Mouse (Mus musculus) olfactory bulb, adult 2 months (tissue): ENCODE results near the gene 4930556J24Rik. TPM values are rescaled to one million over a fixed set of nuclear protein-coding genes. Genes with fewer than 3 reads are reported as not detected.

Experiments
- H3K27ac ChIP-seq: fragments of 200-500 bp; 2 replicates; pipeline ENCODE4 v1.5.1; 2012; ENCODE audit warnings: low read depth, low read length; ENCODE audit not compliant: insufficient read depth
- H3K4me1 ChIP-seq: fragments of 200-500 bp; 2 replicates; pipeline ENCODE4 v1.6.1; 2012; ENCODE audit warnings: low read length; ENCODE audit not compliant: control insufficient read depth, insufficient read depth
- H3K4me3 ChIP-seq: fragments of 200-500 bp; 2 replicates; pipeline ENCODE4 v1.5.1; 2012; ENCODE audit warnings: mild to moderate bottlenecking, low read depth, low read length, moderate library complexity; ENCODE audit not compliant: insufficient read depth
- CTCF ChIP-seq: fragments of 200-500 bp; IDR thresholded peaks from 2 replicates; pipeline ENCODE4 v1.5.1; 2012; ENCODE audit warnings: low read depth, mild to moderate bottlenecking, low read length, moderate library complexity; ENCODE audit not compliant: insufficient read depth
- POLR2A ChIP-seq: fragments of 200-500 bp; IDR thresholded peaks from 2 replicates; pipeline ENCODE4 v1.6.1; 2012; ENCODE audit warnings: mild to moderate bottlenecking, low read depth, low read length, moderate library complexity; ENCODE audit not compliant: insufficient read depth
- WGBS: fragments of 180-500 bp; shearing (Covaris S2); methylation state at CpG from one replicate; pipeline ENCODE4 v1.1.7; 2018; 5-methylcytosine and 5-hydroxymethylcytosine counted together
- polyA plus RNA-seq: library from polyadenylated mRNA; stranded (reverse); fragments of >200 nt; gene quantifications from 2 replicates; pipeline ENCODE4 v1.2.4, GENCODE M21; 2012; ENCODE audit warnings: low replicate concordance; ENCODE audit not compliant: missing spikeins, insufficient read depth, insufficient read length

The 4930556J24Rik gene
- polyA plus RNA-seq, 1 experiment = not detected

- TF ChIP-seq POLR2A = no peak
- TF ChIP-seq CTCF = no peak
- Histone ChIP-seq H3K4me1 (peaks cover 6% of the 10 kb centered on the region), H3K4me3 (no peak overlapping the region), H3K27ac (no peak overlapping the region)
- WGBS = 76% methylated on average over 6 of the region's 6 CpGs
Measured at GRCm38 (mm10) chr11:3981536-3981935, 5.0 kb upstream of the 4930556J24Rik start.

DNA sequence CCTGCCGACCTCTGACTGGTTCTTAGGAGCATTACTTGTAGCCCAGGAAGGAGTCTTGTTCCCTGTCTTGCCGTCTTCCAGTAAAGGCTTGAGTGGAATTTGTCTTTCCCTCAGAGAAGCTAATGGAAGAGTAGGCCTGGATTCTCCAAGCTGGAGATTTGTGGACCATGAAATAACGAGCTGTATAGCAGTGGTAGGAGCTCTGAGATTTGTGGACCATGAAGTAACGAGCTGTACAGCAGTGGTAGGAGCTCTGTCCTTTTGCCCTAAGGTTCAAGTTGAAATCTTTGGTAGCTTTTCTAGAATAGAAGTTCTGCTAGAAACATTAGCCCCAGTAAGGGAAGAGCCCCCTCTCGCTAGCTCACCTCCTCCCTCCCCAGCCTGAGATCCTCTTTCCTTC is 1.8 kb upstream of the 4930556J24Rik start:
- Histone ChIP-seq H3K4me1 (peaks cover 2% of the 10 kb centered on the region; the same call in 1 of the 2 replicates), H3K4me3 (no peak overlapping the region), H3K27ac (no peak overlapping the region)
- TF ChIP-seq CTCF = no peak
- no peak for TF ChIP-seq POLR2A
- 90% methylated on average over 5 of the region's 5 CpGs for WGBS

DNA sequence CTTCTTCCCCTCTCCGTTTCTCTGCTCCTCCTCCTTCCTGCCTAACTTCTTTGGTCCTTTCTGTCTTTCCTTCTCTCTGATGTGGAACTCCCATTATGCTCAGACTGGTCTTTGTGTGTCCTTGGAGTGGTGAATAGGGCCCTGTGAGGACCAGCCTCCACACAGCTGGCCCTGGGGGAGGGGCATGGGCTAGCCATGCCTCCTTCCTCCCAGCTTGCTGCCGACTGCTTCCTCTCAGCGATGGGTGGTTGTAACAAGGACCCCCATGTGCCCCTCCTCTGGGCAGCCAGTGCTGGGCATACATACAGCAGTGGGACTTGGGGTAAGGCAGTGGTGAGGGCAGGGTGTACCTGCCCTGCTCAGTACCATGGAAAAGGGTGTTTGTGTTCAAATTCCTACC is 2.3 kb downstream of the 4930556J24Rik start:
- 32% methylated on average over 3 of the region's 3 CpGs for WGBS
- no peaks in the 10 kb centered on the region for H3K4me1 ChIP-seq
- no peak overlapping the region for H3K4me3 ChIP-seq
- TF ChIP-seq POLR2A = no peak
- TF ChIP-seq CTCF = no peak
- H3K27ac ChIP-seq = no peak overlapping the region

- no peak overlapping the region for H3K27ac ChIP-seq
- H3K4me1 ChIP-seq = no peaks in the 10 kb centered on the region
- H3K4me3 ChIP-seq = no peak overlapping the region
- TF ChIP-seq CTCF = no peak
- TF ChIP-seq POLR2A = no peak
- 97% methylated on average over 7 of the region's 7 CpGs for whole genome bisulfite sequencing
Measured at GRCm38 (mm10) chr11:3973081-3973480, 3.5 kb downstream of the 4930556J24Rik start.

GRCm38 (mm10) chr11:3970361-3970760 is 6.2 kb downstream of the 4930556J24Rik start:
- H3K27ac ChIP-seq = no peak overlapping the region
- H3K4me3 ChIP-seq = no peak overlapping the region
- TF ChIP-seq CTCF (no peak), POLR2A (no peak)
- H3K4me1 ChIP-seq = peaks cover 3% of the 10 kb centered on the region; the same call in 1 of the 2 replicates
- 98% methylated on average over 7 of the region's 7 CpGs for WGBS

- TF ChIP-seq CTCF = no peak
- 80% methylated on average over 3 of the region's 3 CpGs for WGBS
- Histone ChIP-seq H3K4me1 (peaks cover 3% of the 10 kb centered on the region; the same call in 1 of the 2 replicates), H3K27ac (no peak overlapping the region), H3K4me3 (no peak overlapping the region)
Measured at GRCm38 (mm10) chr11:3969837-3970236, 6.7 kb downstream of the 4930556J24Rik start.

DNA sequence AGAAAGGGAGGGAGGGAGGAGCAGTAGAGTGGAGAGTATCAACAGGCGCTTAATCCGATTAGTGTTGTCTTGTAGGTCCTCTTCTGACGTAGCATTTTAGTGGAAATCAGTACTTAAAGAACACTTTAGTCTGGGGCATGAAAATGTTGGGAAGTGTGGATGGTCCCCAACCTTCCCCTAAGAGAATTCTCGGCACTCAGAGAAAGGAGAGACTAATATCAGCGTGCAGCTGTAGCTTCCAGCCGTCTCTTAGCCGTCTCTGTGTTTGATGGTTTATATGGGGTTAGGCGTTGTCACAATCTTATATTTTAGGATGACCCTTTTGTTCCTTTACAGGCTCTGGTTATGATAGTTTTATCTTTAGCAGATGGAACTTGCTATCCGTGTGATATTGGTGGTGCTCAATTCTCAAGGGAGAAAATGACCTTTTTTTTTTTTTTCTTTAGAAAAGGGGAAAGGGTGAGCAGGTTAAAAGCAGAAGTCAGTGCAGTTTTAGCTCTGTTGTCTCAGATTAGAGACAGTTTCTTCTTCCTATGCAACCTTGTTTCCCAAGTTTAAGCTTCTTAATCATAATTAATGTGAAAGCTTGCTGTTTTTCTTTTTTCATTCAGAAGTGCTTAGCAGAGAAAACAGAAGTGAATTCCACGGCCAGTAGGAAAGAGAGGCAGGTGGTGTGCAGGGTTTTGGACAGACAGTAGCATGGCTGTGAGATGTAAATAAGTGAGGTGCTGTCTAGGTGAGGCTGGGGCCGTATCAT is 12.0 kb downstream of the 4930556J24Rik start:
- H3K4me3 ChIP-seq = peak overlapping the region; percentile 62
- H3K27ac ChIP-seq = no peak overlapping the region
- TF ChIP-seq CTCF = no peak
- no peak for TF ChIP-seq POLR2A
- H3K4me1 ChIP-seq = peaks cover 3% of the 10 kb centered on the region; the same call in 1 of the 2 replicates
- whole genome bisulfite sequencing = 9% methylated on average over 11 of the region's 11 CpGs

- Histone ChIP-seq H3K4me3 (peak within 1 kb of the TSS; percentile 62), H3K27ac (no peak within 1 kb of the TSS), H3K4me1 (peaks cover 3% of the 10 kb centered on the region; the same call in 1 of the 2 replicates)
- under 1% methylated on average over 31 of the region's 31 CpGs for WGBS
- TF ChIP-seq CTCF (no peak), POLR2A (no peak)
Measured at GRCm38 (mm10) chr11:3963610-3964415, 12.8 kb downstream of the 4930556J24Rik start, which contains the start of gene Pes1. Gene Pes1, plus strand, starts transcription at chr11:3963975.

DNA sequence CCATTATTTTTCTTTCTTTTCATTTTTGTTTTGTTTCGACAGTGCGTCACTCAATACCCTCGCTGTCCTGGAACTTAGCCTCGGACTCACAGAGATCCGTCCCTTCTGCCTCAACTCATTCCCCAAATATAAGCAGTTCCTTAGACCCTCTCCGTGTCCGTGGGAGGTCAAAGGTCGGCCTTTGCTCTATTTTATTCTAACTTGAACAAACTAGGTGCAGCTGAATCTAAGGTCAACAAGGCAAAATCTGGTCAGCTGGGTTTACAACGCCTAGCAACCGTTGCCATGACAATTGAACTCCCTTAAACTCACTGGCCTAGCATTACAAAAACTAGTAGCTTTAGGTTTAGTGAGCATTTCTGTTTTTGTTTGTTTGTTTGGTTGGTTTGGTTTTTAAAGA is 13.4 kb downstream of the 4930556J24Rik start:
- WGBS = 84% methylated on average over 10 of the region's 10 CpGs
- no peak overlapping the region for H3K27ac ChIP-seq

More for the DNA sequence above, 13.4 kb downstream of the 4930556J24Rik start:
- no peak for TF ChIP-seq POLR2A
- TF ChIP-seq CTCF = no peak
- H3K4me1 ChIP-seq = peaks cover 3% of the 10 kb centered on the region; the same call in 1 of the 2 replicates
- peak overlapping the region; percentile 26; the same call in 1 of the 2 replicates for H3K4me3 ChIP-seq
